Mouse (Mus musculus) liver (tissue): ENCODE measurements around the gene Hpse.

ENCODE experiments used
- DNase-seq: peaks from one replicate; pipeline ENCODE4 v3.0.0-alpha.2; 2020; ENCODE audit warnings: mixed read lengths

Gene Hpse

GRCm38 (mm10) chr5:100685631-100686030 lies 33.9 kb downstream of the Hpse start:
- DNase-seq, result no peak

- DNase-seq, result no peak
Observed at GRCm38 (mm10) chr5:100680542-100680933, 39.0 kb downstream of the Hpse start.

DNA sequence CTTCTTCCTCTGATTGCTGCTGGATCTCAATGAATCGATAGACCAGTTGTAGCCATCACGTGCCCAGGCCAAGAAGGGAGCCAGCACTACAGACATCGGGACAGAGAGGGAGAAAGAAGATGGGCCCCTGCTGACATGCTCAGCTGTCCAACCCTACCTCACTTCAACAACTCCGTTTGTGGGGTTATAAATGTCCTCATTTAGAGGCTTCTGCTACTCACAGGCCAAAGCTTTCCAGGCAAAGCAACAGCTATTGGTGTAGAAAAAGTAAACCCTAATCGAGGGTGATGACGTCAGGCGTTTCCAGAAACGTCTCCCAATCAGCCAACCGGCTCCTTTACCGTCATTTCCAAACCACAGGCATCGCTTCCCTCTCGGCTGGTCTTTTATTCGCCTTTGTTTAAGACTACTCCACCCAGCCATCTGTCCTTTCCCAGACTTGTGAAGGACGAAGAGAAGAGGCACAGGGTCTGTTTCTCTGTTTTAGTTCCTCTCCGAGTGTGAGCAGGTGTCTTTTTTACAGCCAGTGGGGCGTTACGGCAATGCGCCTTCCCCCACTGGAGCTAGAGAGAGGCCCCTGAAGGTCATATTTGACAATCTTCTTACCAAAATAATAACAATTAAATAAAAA lies 39.5 kb downstream of the Hpse start:
- DNase-seq, result no peak

DNA sequence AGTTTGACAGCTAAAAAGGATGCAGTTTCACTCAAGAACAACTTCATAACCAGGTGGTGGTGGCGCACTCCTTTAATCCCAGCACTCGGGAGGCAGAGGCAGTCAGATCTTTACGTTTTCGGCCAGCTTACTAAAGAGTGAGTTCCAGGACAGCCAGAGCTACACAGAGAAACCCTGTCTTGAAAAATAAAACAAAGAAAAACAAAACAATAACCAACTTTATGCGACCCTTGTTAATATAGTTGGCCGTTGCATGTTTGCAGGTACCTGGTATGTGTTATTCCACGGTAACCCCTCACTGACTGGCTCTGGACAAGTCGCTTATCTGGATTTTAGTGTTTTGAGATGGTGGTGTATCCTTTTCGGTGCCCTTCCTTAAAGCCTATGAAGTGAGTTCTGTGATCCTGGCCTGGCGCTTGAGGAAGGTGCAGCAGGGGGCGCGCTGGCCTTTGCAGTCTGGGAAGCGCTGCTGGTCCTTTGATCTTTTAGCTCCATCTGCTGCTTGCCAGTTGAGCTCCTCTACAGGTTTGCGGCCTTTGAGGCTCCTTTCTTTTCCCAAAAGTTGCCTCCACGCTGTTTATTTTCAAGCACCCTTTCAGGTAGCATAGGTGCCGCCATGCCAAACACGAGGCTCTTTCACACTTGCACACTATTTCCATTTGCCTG lies 44.7 kb downstream of the Hpse start, which contains the start of gene Coq2:
Gene Coq2 (minus strand): TSS at position 430 of the 666 bp plus-strand sequence.
- DNase-seq, result peak; percentile 88

- DNase-seq, result peak; percentile 92
Observed at GRCm38 (mm10) chr5:100673745-100674486, 45.6 kb downstream of the Hpse start.

GRCm38 (mm10) chr5:100672403-100672802 lies 47.1 kb downstream of the Hpse start:
- DNase-seq, result no peak

GRCm38 (mm10) chr5:100671897-100672296 lies 47.6 kb downstream of the Hpse start:
- DNase-seq, result no peak

GRCm38 (mm10) chr5:100671398-100671797 lies 48.1 kb downstream of the Hpse start:
- peak; percentile 71 for DNase-seq

GRCm38 (mm10) chr5:100666965-100667364 lies 52.6 kb downstream of the Hpse start:
- DNase-seq, result no peak

GRCm38 (mm10) chr5:100663854-100664253 lies 55.7 kb downstream of the Hpse start:
- peak; percentile 53 for DNase-seq

GRCm38 (mm10) chr5:100663011-100663410 lies 56.5 kb downstream of the Hpse start:
- no peak for DNase-seq

DNA sequence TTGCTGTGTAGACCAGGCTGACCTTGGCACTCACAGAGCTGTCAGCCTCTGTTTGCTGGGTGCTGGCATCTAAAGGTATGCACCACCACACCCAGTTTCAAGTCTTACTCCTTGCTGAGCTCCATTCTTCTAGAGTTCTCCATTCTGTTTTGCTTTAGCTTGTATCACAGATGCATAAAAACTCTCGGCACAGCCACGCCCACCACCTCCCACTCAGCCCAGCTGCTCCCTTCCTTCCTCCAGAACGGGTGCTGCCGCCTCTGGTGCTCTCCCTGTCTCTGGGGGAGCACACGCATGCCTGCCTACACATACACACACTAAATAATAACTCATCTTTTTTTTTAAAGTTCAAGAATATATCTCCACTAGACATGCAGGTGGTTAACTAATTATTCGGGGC lies 61.1 kb downstream of the Hpse start:
- DNase-seq, result no peak

DNA sequence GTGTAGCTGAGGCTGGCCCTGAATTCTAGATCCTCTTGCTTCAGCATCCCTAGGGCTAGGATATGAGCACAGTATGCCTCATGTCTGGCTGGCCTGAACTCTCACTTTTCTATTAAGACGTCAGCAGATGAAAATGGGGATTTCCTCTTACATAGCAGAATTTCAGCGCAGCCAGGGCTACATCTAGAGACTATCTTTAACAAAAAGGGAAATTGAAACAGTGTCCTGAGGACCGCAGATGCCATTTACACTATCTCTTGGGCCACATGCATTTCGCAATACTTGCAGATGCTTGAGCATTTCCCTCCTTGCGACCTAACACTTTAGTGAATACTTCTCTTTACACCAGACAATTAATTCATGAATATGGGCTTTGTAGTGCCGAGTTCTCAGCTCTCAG lies 63.2 kb downstream of the Hpse start:
- no peak for DNase-seq

DNA sequence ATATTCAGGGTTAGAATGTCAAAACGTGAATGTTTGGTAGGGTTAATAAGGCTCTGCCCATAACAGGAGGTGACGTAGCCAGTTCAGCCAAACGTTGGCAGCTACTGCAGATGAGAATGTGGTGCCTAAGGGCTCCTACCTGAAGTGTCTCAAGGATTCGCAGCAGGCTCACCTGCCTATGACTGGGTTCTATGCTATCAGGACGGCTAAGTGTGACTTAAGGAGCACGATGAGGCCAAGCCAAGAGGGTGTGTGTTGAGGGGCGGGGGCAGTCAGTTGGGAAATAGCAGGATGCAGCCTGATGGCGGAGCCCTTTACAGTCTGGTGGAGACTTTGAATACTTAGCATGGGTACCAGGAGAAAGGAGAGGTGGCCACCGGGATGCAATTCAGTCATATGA lies 67.2 kb downstream of the Hpse start:
- DNase-seq, result no peak

DNA sequence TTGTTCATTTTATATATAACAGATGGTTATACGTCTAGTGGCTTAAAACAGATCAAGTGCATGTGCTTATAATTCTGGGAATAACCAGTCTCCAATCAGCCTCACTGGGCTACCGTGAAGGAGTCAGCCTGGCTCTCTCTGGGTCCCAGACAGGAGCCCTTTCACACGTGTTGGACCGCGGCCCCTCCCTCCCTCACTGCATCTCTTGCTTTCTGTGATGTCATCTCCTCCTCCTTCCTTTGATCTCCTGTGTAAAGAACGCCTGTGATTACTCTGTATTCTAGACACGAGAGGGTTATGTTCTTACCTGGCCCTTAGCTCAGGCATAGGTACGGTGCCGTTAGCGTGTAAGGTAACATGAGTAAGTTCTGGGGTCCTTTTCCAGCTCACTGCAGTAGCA lies 68.0 kb downstream of the Hpse start:
- no peak for DNase-seq

DNA sequence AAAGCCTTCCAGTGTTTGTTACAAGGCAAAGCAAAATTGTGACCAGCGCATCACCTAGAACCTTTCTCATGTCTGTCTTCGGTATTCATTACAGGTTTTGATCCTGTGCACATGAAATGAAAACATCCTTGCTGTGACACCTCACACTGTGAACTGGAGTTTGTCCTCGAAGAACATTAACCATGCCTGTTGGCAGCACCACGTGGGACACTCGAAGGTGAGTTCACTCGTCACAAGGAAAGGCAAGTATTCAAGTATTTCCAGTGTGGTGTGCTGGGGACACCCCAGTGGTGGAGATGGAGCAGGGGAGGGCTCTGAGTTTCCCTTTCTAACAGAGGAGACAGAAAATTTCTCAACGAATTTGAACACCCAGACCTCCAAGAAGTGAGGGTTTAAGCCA lies 68.5 kb downstream of the Hpse start:
- no peak for DNase-seq

GRCm38 (mm10) chr5:100648546-100648945 lies 71.0 kb downstream of the Hpse start:
- DNase-seq, result peak; percentile 55

- DNase-seq, result peak; percentile 33
Observed at GRCm38 (mm10) chr5:100648046-100648445, 71.5 kb downstream of the Hpse start.

GRCm38 (mm10) chr5:100646558-100646957 lies 73.0 kb downstream of the Hpse start:
- no peak for DNase-seq

GRCm38 (mm10) chr5:100643991-100644535 lies 75.5 kb downstream of the Hpse start:
- DNase-seq, result peak; percentile 77

- DNase-seq, result no peak
Observed at GRCm38 (mm10) chr5:100643253-100643990, 76.1 kb downstream of the Hpse start.

GRCm38 (mm10) chr5:100642316-100642715 lies 77.2 kb downstream of the Hpse start:
- no peak for DNase-seq

DNA sequence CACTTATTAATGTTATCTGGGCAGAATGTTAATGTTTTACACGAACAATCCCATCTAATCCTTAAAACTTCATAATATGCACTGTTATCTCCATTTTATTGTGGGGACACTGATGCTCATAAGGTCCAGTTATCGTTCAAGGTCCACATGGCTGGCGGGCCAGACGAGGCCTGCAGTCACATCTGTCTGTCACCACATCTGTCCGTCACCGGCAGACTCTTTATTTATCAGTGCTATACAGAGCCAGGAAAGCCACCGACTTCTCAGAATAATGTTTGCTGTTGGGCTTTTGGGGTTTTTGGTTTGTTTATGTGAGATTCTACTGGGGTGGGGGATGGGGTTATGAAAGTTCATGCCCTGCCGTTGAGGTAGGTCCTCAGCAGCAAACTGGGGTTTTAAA lies 81.0 kb downstream of the Hpse start:
- DNase-seq, result peak; percentile 85
